Mouse (Mus musculus) limb, embryonic 12.5 days (tissue): ENCODE results near the gene Olfr692. TPM values are rescaled to one million over a fixed set of nuclear protein-coding genes. Genes with fewer than 3 reads are reported as not detected.
"Not testable (repeated sequence)": the region's sequence is repeated elsewhere in the genome, so short reads cannot be mapped to it uniquely, and the experiment has no call there.

Source experiments
- ATAC-seq: fragments of 200-750 bp; cut with Nextera tagmentation; 2 replicates; pipeline ENCODE4 v1.8.0; 2017; ENCODE audit warnings: low read depth, moderate TSS enrichment; ENCODE audit not compliant: insufficient number of reproducible peaks, insufficient read depth, low FRiP score, low TSS enrichment
- H3K27ac ChIP-seq: fragments of 300-500 bp; sonication (generic); 2 replicates; pipeline ENCODE4 v1.5.1; 2016; ENCODE audit warnings: mild to moderate bottlenecking, moderate library complexity
- H3K27me3 ChIP-seq: fragments of 300-500 bp; sonication (generic); 2 replicates; pipeline ENCODE4 v1.6.1; 2016; ENCODE audit warnings: mild to moderate bottlenecking, moderate library complexity
- H3K36me3 ChIP-seq: fragments of 300-500 bp; sonication (generic); 2 replicates; pipeline ENCODE4 v1.6.1; 2016; ENCODE audit warnings: mild to moderate bottlenecking, moderate library complexity
- H3K4me1 ChIP-seq: fragments of 300-500 bp; sonication (generic); replicated peaks from 2 replicates; pipeline ENCODE4 v1.6.1; 2016
- H3K4me2 ChIP-seq: fragments of 300-500 bp; sonication (generic); 2 replicates; pipeline ENCODE4 v1.6.1; 2016; ENCODE audit warnings: mild to moderate bottlenecking, moderate library complexity
- H3K4me3 ChIP-seq: fragments of 300-500 bp; sonication (generic); replicated peaks from 2 replicates; pipeline ENCODE4 v1.5.1; 2016; ENCODE audit warnings: mild to moderate bottlenecking
- H3K9ac ChIP-seq: fragments of 300-500 bp; sonication (generic); replicated peaks from 2 replicates; pipeline ENCODE4 v1.6.1; 2016; ENCODE audit warnings: mild to moderate bottlenecking, moderate library complexity
- H3K9me3 ChIP-seq: fragments of 300-500 bp; sonication (generic); 2 replicates; pipeline ENCODE4 v1.6.1; 2016; ENCODE audit warnings: mild to moderate bottlenecking, moderate library complexity
- WGBS: fragments of 180-500 bp; shearing (Covaris S2); methylation state at CpG from one replicate; pipeline ENCODE4 v1.1.7; 2016; 5-methylcytosine and 5-hydroxymethylcytosine counted together
- polyA plus RNA-seq: library from polyadenylated mRNA; unstranded; fragments of >200 nt; fragmentation: Nextera tagmentation; extraction: Ambion mirVana; gene quantifications from 2 replicates; pipeline ENCODE4 v1.2.1, GENCODE M21; 2016

The Olfr692 gene
- polyA plus RNA-seq, 1 experiment from 2014 or later, result not detected

DNA sequence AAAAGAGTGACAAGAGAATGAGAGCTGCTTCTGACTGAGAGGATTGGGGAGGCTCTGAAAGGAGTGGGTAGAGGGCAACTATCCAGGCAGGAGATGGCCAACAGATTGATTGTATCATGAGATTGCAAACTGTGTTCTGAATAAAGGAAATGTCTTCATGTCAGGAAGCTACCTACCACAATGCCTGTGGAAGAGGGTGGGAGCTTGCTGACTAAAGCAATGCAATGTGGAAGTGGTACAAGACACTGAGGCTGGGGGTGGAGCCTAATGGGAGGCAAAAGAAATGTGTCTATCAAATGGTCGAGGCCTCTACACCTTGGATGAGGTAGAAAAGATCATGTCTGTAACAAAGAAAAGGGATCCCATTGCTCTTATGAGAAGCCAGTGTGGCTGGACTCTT, 38.3 kb downstream of the Olfr692 start:
- H3K4me3 ChIP-seq, result no peak overlapping the region
- H3K4me2 ChIP-seq, result no peak overlapping the region
- no peaks in the 10 kb centered on the region for H3K9me3 ChIP-seq
- no peaks in the 10 kb centered on the region for H3K36me3 ChIP-seq
- H3K27ac ChIP-seq, result no peak overlapping the region
- H3K9ac ChIP-seq, result no peak overlapping the region
- WGBS, result 63% methylated on average over 1 of the region's 1 CpGs
- no peak for ATAC-seq
- no peaks in the 10 kb centered on the region for H3K27me3 ChIP-seq
- no peaks in the 10 kb centered on the region for H3K4me1 ChIP-seq

DNA sequence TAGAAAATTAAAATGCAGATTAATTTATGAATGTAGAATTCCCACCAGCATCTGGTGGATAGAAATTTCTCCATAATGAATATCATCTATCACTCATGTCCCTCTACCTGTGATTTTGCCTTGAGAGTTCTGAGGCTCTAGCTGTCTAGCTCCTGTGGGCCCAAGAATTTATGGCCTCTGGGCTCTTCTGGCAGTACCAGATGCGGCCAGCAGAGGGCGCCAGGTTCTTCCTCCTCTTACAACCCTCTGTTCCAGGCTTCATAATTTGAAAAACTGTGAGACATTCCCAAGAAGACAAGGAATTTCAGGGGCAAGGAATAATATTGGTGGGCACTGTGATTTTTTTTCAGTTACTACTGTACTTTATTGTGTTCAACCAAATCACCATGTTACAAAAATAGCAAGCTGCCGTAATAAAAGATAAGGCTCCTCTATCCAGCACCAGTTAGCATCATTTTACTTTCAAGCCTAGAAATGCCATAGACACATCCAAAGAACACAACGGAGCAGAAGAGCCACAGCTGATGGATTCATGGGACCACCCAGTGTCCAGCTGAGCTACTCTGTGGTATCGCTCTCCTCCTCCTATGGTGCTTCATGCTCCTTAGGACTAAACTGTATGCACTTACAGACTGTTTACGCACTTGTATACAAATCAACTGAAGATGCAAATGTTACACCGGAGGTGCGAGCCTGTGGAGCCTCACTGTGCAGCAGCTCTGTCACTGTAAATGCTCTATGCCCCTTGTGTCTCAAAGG, 44.0 kb downstream of the Olfr692 start:
- not testable (repeated sequence) for H3K9me3 ChIP-seq, H3K4me3 ChIP-seq, H3K36me3 ChIP-seq, H3K27me3 ChIP-seq, H3K9ac ChIP-seq, H3K4me1 ChIP-seq, ATAC-seq, H3K27ac ChIP-seq, H3K4me2 ChIP-seq
- 55% methylated on average over 8 of the region's 8 CpGs for WGBS

DNA sequence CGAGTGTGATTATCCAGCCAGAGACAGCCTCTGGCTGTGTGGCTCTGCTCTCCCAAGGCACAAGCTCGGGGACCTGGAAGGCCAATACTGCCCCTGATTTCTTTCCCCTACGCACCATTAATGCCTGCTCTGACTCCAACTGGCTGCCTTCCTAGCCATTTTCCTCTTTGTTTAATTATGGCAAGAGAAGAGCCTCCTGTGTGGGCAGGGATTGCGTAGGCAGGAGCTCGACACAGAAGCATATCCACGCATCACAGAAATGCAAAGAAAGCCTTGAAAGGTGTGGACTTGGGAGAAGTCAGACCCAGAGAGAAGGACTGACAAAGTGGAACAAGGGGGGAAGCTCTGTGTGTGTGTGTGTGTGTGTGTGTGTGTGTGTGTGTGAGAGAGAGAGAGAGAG, 46.4 kb downstream of the Olfr692 start:
- H3K4me2 ChIP-seq, result no peak overlapping the region
- H3K36me3 ChIP-seq, result no peaks in the 10 kb centered on the region
- no peak overlapping the region for H3K27ac ChIP-seq
- ATAC-seq, result no peak
- H3K4me3 ChIP-seq, result no peak overlapping the region
- 53% methylated on average over 6 of the region's 6 CpGs for WGBS
- H3K9ac ChIP-seq, result no peak overlapping the region
- H3K27me3 ChIP-seq, result peaks cover 3% of the 10 kb centered on the region; the same call in 1 of the 2 replicates
- no peaks in the 10 kb centered on the region for H3K4me1 ChIP-seq
- no peaks in the 10 kb centered on the region for H3K9me3 ChIP-seq

DNA sequence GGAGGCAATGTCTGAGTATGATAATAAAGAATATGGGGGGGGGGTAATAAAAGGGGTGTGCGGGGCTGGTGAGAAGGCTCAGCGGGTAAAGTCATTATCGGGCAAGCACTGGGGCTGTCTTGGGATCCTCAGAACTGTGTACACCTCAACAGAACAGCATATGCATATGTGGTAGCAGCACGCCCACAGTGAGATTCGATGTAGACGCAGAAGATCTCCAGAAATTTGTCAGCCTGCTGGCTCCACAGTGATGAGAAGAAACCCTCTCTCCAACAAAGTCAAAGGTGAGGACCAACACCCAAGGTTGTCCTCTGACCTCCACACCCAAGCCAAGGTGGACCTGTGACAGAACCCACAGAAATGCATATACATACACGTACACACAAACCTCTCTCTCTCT, 48.5 kb downstream of the Olfr692 start:
- no peaks in the 10 kb centered on the region for H3K9me3 ChIP-seq
- no peak overlapping the region for H3K4me3 ChIP-seq
- no peaks in the 10 kb centered on the region for H3K36me3 ChIP-seq
- H3K27ac ChIP-seq, result no peak overlapping the region
- no peak for ATAC-seq
- peaks cover 3% of the 10 kb centered on the region; the same call in 1 of the 2 replicates for H3K27me3 ChIP-seq
- 91% methylated on average over 7 of the region's 7 CpGs for WGBS
- no peaks in the 10 kb centered on the region for H3K4me1 ChIP-seq
- no peak overlapping the region for H3K4me2 ChIP-seq
- no peak overlapping the region for H3K9ac ChIP-seq

DNA sequence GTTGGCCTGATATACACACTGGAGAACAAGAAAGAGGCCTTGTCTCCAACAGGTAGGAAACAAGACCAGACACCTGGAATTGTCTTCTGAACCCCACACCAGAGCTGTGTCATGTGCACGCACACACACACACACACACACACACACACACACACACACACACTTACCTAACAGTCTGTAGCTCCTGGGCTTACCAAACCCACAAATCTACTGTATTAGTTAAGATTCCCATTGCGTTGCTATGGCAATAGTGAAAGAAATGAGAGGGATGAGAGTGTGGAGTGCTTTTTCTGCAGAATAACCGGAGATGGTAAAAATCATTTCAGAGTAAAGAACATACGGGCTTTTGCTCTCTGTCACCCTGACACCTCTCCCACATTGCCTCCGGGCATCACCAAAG, 50.1 kb downstream of the Olfr692 start:
- no peak for ATAC-seq
- WGBS, result 78% methylated on average over 5 of the region's 5 CpGs
- no peak overlapping the region for H3K4me3 ChIP-seq
- H3K4me1 ChIP-seq, result no peaks in the 10 kb centered on the region
- no peak overlapping the region for H3K27ac ChIP-seq
- H3K4me2 ChIP-seq, result no peak overlapping the region
- H3K9ac ChIP-seq, result no peak overlapping the region
- peaks cover 3% of the 10 kb centered on the region; the same call in 1 of the 2 replicates for H3K27me3 ChIP-seq
- H3K36me3 ChIP-seq, result no peaks in the 10 kb centered on the region
- no peaks in the 10 kb centered on the region for H3K9me3 ChIP-seq

Other genes starting within 250 kb of the Olfr692 start
- not detected in 2 replicates for gene Olfr683, start 221.2 kb upstream of the Olfr692 start, polyA plus RNA-seq
- gene Olfr684, start 204.6 kb upstream of the Olfr692 start, polyA plus RNA-seq, result not detected in 2 replicates
- not detected in 2 replicates for gene Olfr685, start 182.2 kb upstream of the Olfr692 start, polyA plus RNA-seq
- not detected in 2 replicates for gene Olfr686, start 160.7 kb upstream of the Olfr692 start, polyA plus RNA-seq
- gene Olfr688, start 80.1 kb upstream of the Olfr692 start, polyA plus RNA-seq, result not detected in 2 replicates
- gene Olfr689, start 57.1 kb upstream of the Olfr692 start, polyA plus RNA-seq, result not detected in 2 replicates
- not detected in 2 replicates for gene Olfr690, start 34.1 kb upstream of the Olfr692 start, polyA plus RNA-seq
- not detected in 2 replicates for gene Olfr691, start 26.0 kb upstream of the Olfr692 start, polyA plus RNA-seq
- gene Gm5901, start 6.8 kb downstream of the Olfr692 start, polyA plus RNA-seq, result not detected in 2 replicates
- 45.5 and 47.8 TPM in 2 replicates for gene Fam160a2, start 31.8 kb downstream of the Olfr692 start, polyA plus RNA-seq
- not detected in 2 replicates for gene Cnga4, start 36.3 kb downstream of the Olfr692 start, polyA plus RNA-seq
- gene Cckbr, start 57.5 kb downstream of the Olfr692 start, polyA plus RNA-seq, result not detected in 2 replicates
- gene Cavin3, start 114.1 kb downstream of the Olfr692 start, polyA plus RNA-seq, result 23.2 and 24.8 TPM in 2 replicates
- gene Smpd1, start 186.1 kb downstream of the Olfr692 start, polyA plus RNA-seq, result 29.9 and 31.4 TPM in 2 replicates
- gene Apbb1, start 213.4 kb downstream of the Olfr692 start, polyA plus RNA-seq, result 62.7 and 66.4 TPM in 2 replicates
- gene Hpx, start 231.9 kb downstream of the Olfr692 start, polyA plus RNA-seq, result 0.23 and 0.37 TPM in 2 replicates